Mouse (Mus musculus) C2C12 (cell line): ENCODE data around the gene Lnp1. TPM values are rescaled to one million over a fixed set of nuclear protein-coding genes. Genes with fewer than 3 reads are reported as not detected.

Source experiments
- H3K27me3 ChIP-seq: one replicate; pipeline ENCODE4 v1.6.1; 2011; ENCODE audit not compliant: control insufficient read depth, insufficient read depth, insufficient read length
- H3K36me3 ChIP-seq: one replicate; pipeline ENCODE4 v1.6.1; 2011; ENCODE audit not compliant: control insufficient read depth, insufficient read depth
- H3K4me3 ChIP-seq: one replicate; pipeline ENCODE4 v1.5.1; 2011; ENCODE audit warnings: mild to moderate bottlenecking, control low read depth; ENCODE audit not compliant: poor library complexity, insufficient read depth, severe bottlenecking
- H3K79me2 ChIP-seq: one replicate; pipeline ENCODE4 v1.6.1; 2011; ENCODE audit not compliant: control insufficient read depth, insufficient read depth
- H3K79me3 ChIP-seq: one replicate; pipeline ENCODE4 v1.6.1; 2011; ENCODE audit warnings: low read depth, control low read depth
- H3ac ChIP-seq: one replicate; pipeline ENCODE3; 2011; ENCODE audit warnings: low read depth; ENCODE audit not compliant: control insufficient read depth, insufficient read length
- CEBPB ChIP-seq: IDR thresholded peaks from one replicate; pipeline ENCODE4 v1.6.1; 2011; ENCODE audit warnings: low read depth, mild to moderate bottlenecking, control low read depth, moderate library complexity
- CTCF ChIP-seq: IDR thresholded peaks from one replicate; pipeline ENCODE4 v1.5.1; 2011; ENCODE audit not compliant: control insufficient read depth, insufficient read depth, insufficient read length
- FOSL1 ChIP-seq: IDR thresholded peaks from one replicate; pipeline ENCODE4 v1.8.0; 2011; ENCODE audit warnings: mild to moderate bottlenecking, low read length; ENCODE audit not compliant: poor library complexity, insufficient read depth, severe bottlenecking
- MAX ChIP-seq: IDR thresholded peaks from one replicate; pipeline ENCODE4 v1.6.1; 2011; ENCODE audit warnings: mild to moderate bottlenecking, control low read depth
- MYOD1 ChIP-seq: IDR thresholded peaks from one replicate; pipeline ENCODE4 v1.6.1; 2011; ENCODE audit warnings: low read depth; ENCODE audit not compliant: control insufficient read depth, insufficient read length
- MYOG ChIP-seq: IDR thresholded peaks from one replicate; pipeline ENCODE4 v1.6.1; 2011; ENCODE audit not compliant: control insufficient read depth, insufficient read length; ENCODE audit errors: extremely low read depth
- USF1 ChIP-seq: IDR thresholded peaks from one replicate; pipeline ENCODE4 v1.6.1; 2011; ENCODE audit warnings: low read depth, mild to moderate bottlenecking, control low read depth, moderate library complexity
- polyA plus RNA-seq: library from polyadenylated mRNA; unstranded; fragments of >200 nt; fragmentation: generic; extraction: Trizol; gene quantifications from one replicate; pipeline ENCODE4 v1.2.1, GENCODE M21; 2012; ENCODE audit warnings: missing spikeins

Lnp1 gene
- polyA plus RNA-seq, 1 experiment, result not detected

- Histone ChIP-seq H3K4me3 (no peak overlapping the region), H3ac (no peak overlapping the region), H3K79me2 (no peaks in the 10 kb centered on the region), H3K79me3 (no peaks in the 10 kb centered on the region), H3K27me3 (no peaks in the 10 kb centered on the region), H3K36me3 (no peaks in the 10 kb centered on the region)
- no peak for TF ChIP-seq USF1
Measured at GRCm38 (mm10) chr16:56884811-56885210, 43.0 kb downstream of the Lnp1 start.

GRCm38 (mm10) chr16:56873410-56873809 is 54.5 kb downstream of the Lnp1 start:
- H3K4me3 ChIP-seq, result no peak overlapping the region

GRCm38 (mm10) chr16:56870458-56870857 is 57.4 kb downstream of the Lnp1 start:
- Histone ChIP-seq H3K79me3 (no peaks in the 10 kb centered on the region), H3K36me3 (no peaks in the 10 kb centered on the region), H3K27me3 (no peaks in the 10 kb centered on the region), H3K4me3 (no peak overlapping the region), H3K79me2 (no peaks in the 10 kb centered on the region), H3ac (no peak overlapping the region)
- TF ChIP-seq CEBPB (no peak), MAX (no peak), USF1 (no peak), MYOD1 (no peak), MYOG (no peak), CTCF (no peak), FOSL1 (no peak)

More at GRCm38 (mm10) chr16:56873410-56873809, 54.5 kb downstream of the Lnp1 start:
- TF ChIP-seq CTCF (no peak), CEBPB (no peak), MYOG (no peak), USF1 (no peak), MAX (no peak), MYOD1 (no peak), FOSL1 (no peak)
- Histone ChIP-seq H3K79me3 (no peaks in the 10 kb centered on the region), H3K27me3 (no peaks in the 10 kb centered on the region), H3K36me3 (no peaks in the 10 kb centered on the region), H3ac (no peak overlapping the region), H3K79me2 (no peaks in the 10 kb centered on the region)

GRCm38 (mm10) chr16:56868361-56868760 is 59.5 kb downstream of the Lnp1 start:
- H3K36me3 ChIP-seq, result no peaks in the 10 kb centered on the region

GRCm38 (mm10) chr16:56867591-56867990 is 60.3 kb downstream of the Lnp1 start:
- TF ChIP-seq CTCF, result no peak
- no peak for TF ChIP-seq FOSL1
- no peak for TF ChIP-seq CEBPB
- TF ChIP-seq MAX, result no peak
- TF ChIP-seq USF1, result no peak
- TF ChIP-seq MYOG, result no peak
- no peak for TF ChIP-seq MYOD1
- H3K27me3 ChIP-seq, result no peaks in the 10 kb centered on the region
- no peaks in the 10 kb centered on the region for H3K79me2 ChIP-seq
- no peak overlapping the region for H3ac ChIP-seq
- H3K4me3 ChIP-seq, result no peak overlapping the region
- H3K36me3 ChIP-seq, result no peaks in the 10 kb centered on the region
- H3K79me3 ChIP-seq, result no peaks in the 10 kb centered on the region

More at GRCm38 (mm10) chr16:56868361-56868760, 59.5 kb downstream of the Lnp1 start:
- no peaks in the 10 kb centered on the region for H3K79me3 ChIP-seq
- H3K4me3 ChIP-seq, result no peak overlapping the region
- TF ChIP-seq FOSL1 (no peak), CEBPB (no peak), MYOD1 (no peak), CTCF (no peak), MYOG (no peak), MAX (no peak), USF1 (no peak)
- H3K27me3 ChIP-seq, result no peaks in the 10 kb centered on the region
- H3ac ChIP-seq, result no peak overlapping the region
- no peaks in the 10 kb centered on the region for H3K79me2 ChIP-seq

Other genes with a start within 250 kb of the Lnp1 start
- 44.3 TPM for gene Tfg, start 210.6 kb downstream of the Lnp1 start, polyA plus RNA-seq
- not detected for gene Adgrg7, start 132.2 kb downstream of the Lnp1 start, polyA plus RNA-seq
- 0.04 TPM for gene Tmem45a, start 41.9 kb downstream of the Lnp1 start, polyA plus RNA-seq
- not detected for gene Tmem45a2, start 143.3 kb upstream of the Lnp1 start, polyA plus RNA-seq
- 27.4 TPM for gene Tomm70a, start 193.6 kb upstream of the Lnp1 start, polyA plus RNA-seq
- gene Nit2, start 239.3 kb upstream of the Lnp1 start, polyA plus RNA-seq, result 24.1 TPM